Mouse (Mus musculus): ENCODE measurements around the gene Anxa5. TPM values are rescaled to one million over a fixed set of nuclear protein-coding genes. Genes with fewer than 3 reads are reported as not detected.

The Anxa5 gene
- polyA plus RNA-seq (2016; fragmentation: Nextera tagmentation; extraction: Ambion mirVana) = 327 and 336 TPM in 2 replicates

- Histone ChIP-seq H3K4me3 (peak within 1 kb of the TSS; percentile 92), H3K9me3 (replicated peaks) (no peaks in the 10 kb centered on the region), H3K4me2 (peak within 1 kb of the TSS; percentile 87), H3K36me3 (peaks cover 2% of the 10 kb centered on the region; the same call in 1 of the 2 replicates), H3K4me1 (replicated peaks) (peaks cover 47% of the 10 kb centered on the region), H3K27ac (ENCODE audit: poor library complexity, severe bottlenecking) (peak within 1 kb of the TSS; percentile 97), H3K9ac (peak within 1 kb of the TSS; percentile 94), H3K27me3 (replicated peaks) (no peaks in the 10 kb centered on the region)
- under 1% methylated on average over 31 of the region's 32 CpGs for WGBS
- peak; percentile 99 for ATAC-seq (ENCODE audit: insufficient number of reproducible peaks, low FRiP score)
Measured at GRCm38 (mm10) chr3:36475532-36476087, at the start of gene Anxa5, which contains the start of gene 1810062G17Rik. Anxa5 (minus strand) TSS chr3:36475894. 1810062G17Rik (plus strand) TSS chr3:36475937.

GRCm38 (mm10) chr3:36524466-36524865 is 48.8 kb upstream of the Anxa5 start:
- Histone ChIP-seq H3K36me3 (no peaks in the 10 kb centered on the region), H3K4me3 (no peak overlapping the region), H3K9ac (no peak overlapping the region), H3K9me3 (replicated peaks) (no peaks in the 10 kb centered on the region; the same call in 1 of the 2 replicates), H3K27ac (ENCODE audit: poor library complexity, severe bottlenecking) (no peak overlapping the region), H3K4me2 (no peak overlapping the region), H3K4me1 (replicated peaks) (peaks cover 14% of the 10 kb centered on the region), H3K27me3 (replicated peaks) (peaks cover 29% of the 10 kb centered on the region)
- peak; percentile 29; the same call in 1 of the 2 replicates for ATAC-seq (ENCODE audit: insufficient number of reproducible peaks, low FRiP score)
- 40% methylated on average over 3 of the region's 3 CpGs for WGBS

GRCm38 (mm10) chr3:36522137-36522536 is 46.4 kb upstream of the Anxa5 start:
- H3K4me3 ChIP-seq = no peak overlapping the region
- no peaks in the 10 kb centered on the region for H3K36me3 ChIP-seq
- no peak overlapping the region for H3K27ac ChIP-seq (ENCODE audit: poor library complexity, severe bottlenecking)
- peaks cover 36% of the 10 kb centered on the region for H3K27me3 ChIP-seq (replicated peaks)
- H3K9me3 ChIP-seq (replicated peaks) = no peaks in the 10 kb centered on the region
- H3K4me2 ChIP-seq = no peak overlapping the region
- H3K4me1 ChIP-seq (replicated peaks) = peaks cover 14% of the 10 kb centered on the region
- no peak overlapping the region for H3K9ac ChIP-seq
- 11% methylated on average over 4 of the region's 4 CpGs for WGBS
- ATAC-seq (ENCODE audit: insufficient number of reproducible peaks, low FRiP score) = no peak

- peaks cover 36% of the 10 kb centered on the region for H3K27me3 ChIP-seq (replicated peaks)
- H3K4me2 ChIP-seq = peak within 1 kb of the TSS; percentile 98
- peak within 1 kb of the TSS; percentile 65 for H3K9ac ChIP-seq
- no peak for ATAC-seq (ENCODE audit: insufficient number of reproducible peaks, low FRiP score)
- H3K4me1 ChIP-seq (replicated peaks) = peaks cover 14% of the 10 kb centered on the region
- no peak within 1 kb of the TSS for H3K27ac ChIP-seq (ENCODE audit: poor library complexity, severe bottlenecking)
- no peaks in the 10 kb centered on the region for H3K9me3 ChIP-seq (replicated peaks)
- peak within 1 kb of the TSS; percentile 59 for H3K4me3 ChIP-seq
- WGBS = under 1% methylated on average over 51 of the region's 51 CpGs
- no peaks in the 10 kb centered on the region for H3K36me3 ChIP-seq
Measured at GRCm38 (mm10) chr3:36521073-36522060, 45.7 kb upstream of the Anxa5 start, which contains the start of gene Gm11549. Gm11549 (minus strand) TSS chr3:36521813.

- Histone ChIP-seq H3K9ac (no peak overlapping the region), H3K4me3 (no peak overlapping the region), H3K4me2 (no peak overlapping the region), H3K27ac (ENCODE audit: poor library complexity, severe bottlenecking) (no peak overlapping the region), H3K36me3 (no peaks in the 10 kb centered on the region), H3K4me1 (replicated peaks) (peaks cover 5% of the 10 kb centered on the region; the same call in 1 of the 2 replicates), H3K9me3 (replicated peaks) (no peaks in the 10 kb centered on the region), H3K27me3 (replicated peaks) (peaks cover 22% of the 10 kb centered on the region)
- no peak for ATAC-seq (ENCODE audit: insufficient number of reproducible peaks, low FRiP score)
- WGBS = 81% methylated on average over 9 of the region's 9 CpGs
Measured at GRCm38 (mm10) chr3:36516196-36516595, 40.5 kb upstream of the Anxa5 start.

- H3K9me3 ChIP-seq (replicated peaks) = no peaks in the 10 kb centered on the region
- no peak for ATAC-seq (ENCODE audit: insufficient number of reproducible peaks, low FRiP score)
- 73% methylated on average over 6 of the region's 6 CpGs for WGBS
- H3K4me1 ChIP-seq (replicated peaks) = no peaks in the 10 kb centered on the region
- H3K4me2 ChIP-seq = no peak overlapping the region
- H3K4me3 ChIP-seq = no peak overlapping the region
- no peak overlapping the region for H3K9ac ChIP-seq
- H3K27ac ChIP-seq (ENCODE audit: poor library complexity, severe bottlenecking) = no peak overlapping the region
- H3K36me3 ChIP-seq = no peaks in the 10 kb centered on the region
- H3K27me3 ChIP-seq (replicated peaks) = no peaks in the 10 kb centered on the region
Measured at GRCm38 (mm10) chr3:36511491-36511890, 35.8 kb upstream of the Anxa5 start.

GRCm38 (mm10) chr3:36505809-36506735 is 30.4 kb upstream of the Anxa5 start:
- Histone ChIP-seq H3K4me1 (replicated peaks) (no peaks in the 10 kb centered on the region), H3K9me3 (replicated peaks) (no peaks in the 10 kb centered on the region), H3K27ac (ENCODE audit: poor library complexity, severe bottlenecking) (no peak overlapping the region), H3K9ac (no peak overlapping the region), H3K4me2 (no peak overlapping the region), H3K4me3 (no peak overlapping the region), H3K36me3 (no peaks in the 10 kb centered on the region), H3K27me3 (replicated peaks) (no peaks in the 10 kb centered on the region)
- ATAC-seq (ENCODE audit: insufficient number of reproducible peaks, low FRiP score) = no peak
- 60% methylated on average over 10 of the region's 10 CpGs for WGBS

GRCm38 (mm10) chr3:36505306-36505705 is 29.6 kb upstream of the Anxa5 start:
- Histone ChIP-seq H3K9me3 (replicated peaks) (no peaks in the 10 kb centered on the region), H3K36me3 (no peaks in the 10 kb centered on the region), H3K27me3 (replicated peaks) (no peaks in the 10 kb centered on the region), H3K4me3 (no peak overlapping the region), H3K9ac (no peak overlapping the region), H3K4me2 (no peak overlapping the region), H3K4me1 (replicated peaks) (no peaks in the 10 kb centered on the region), H3K27ac (ENCODE audit: poor library complexity, severe bottlenecking) (no peak overlapping the region)
- 77% methylated on average over 8 of the region's 8 CpGs for WGBS
- ATAC-seq (ENCODE audit: insufficient number of reproducible peaks, low FRiP score) = no peak

- H3K4me1 ChIP-seq (replicated peaks) = no peaks in the 10 kb centered on the region
- H3K4me2 ChIP-seq = no peak overlapping the region
- H3K36me3 ChIP-seq = no peaks in the 10 kb centered on the region
- H3K4me3 ChIP-seq = no peak overlapping the region
- H3K9me3 ChIP-seq (replicated peaks) = no peaks in the 10 kb centered on the region
- no peak overlapping the region for H3K9ac ChIP-seq
- WGBS = 66% methylated on average over 7 of the region's 7 CpGs
- H3K27ac ChIP-seq (ENCODE audit: poor library complexity, severe bottlenecking) = no peak overlapping the region
- H3K27me3 ChIP-seq (replicated peaks) = no peaks in the 10 kb centered on the region
- no peak for ATAC-seq (ENCODE audit: insufficient number of reproducible peaks, low FRiP score)
Measured at GRCm38 (mm10) chr3:36501546-36501945, 25.9 kb upstream of the Anxa5 start.

- no peak overlapping the region for H3K4me3 ChIP-seq
- H3K9ac ChIP-seq = no peak overlapping the region
- no peaks in the 10 kb centered on the region for H3K9me3 ChIP-seq (replicated peaks)
- no peak overlapping the region for H3K4me2 ChIP-seq
- H3K27me3 ChIP-seq (replicated peaks) = no peaks in the 10 kb centered on the region
- WGBS = 78% methylated on average over 8 of the region's 8 CpGs
- H3K27ac ChIP-seq (ENCODE audit: poor library complexity, severe bottlenecking) = no peak overlapping the region
- no peaks in the 10 kb centered on the region for H3K36me3 ChIP-seq
- no peaks in the 10 kb centered on the region for H3K4me1 ChIP-seq (replicated peaks)
- ATAC-seq (ENCODE audit: insufficient number of reproducible peaks, low FRiP score) = no peak
Measured at GRCm38 (mm10) chr3:36500976-36501375, 25.3 kb upstream of the Anxa5 start.
